Mouse (Mus musculus): ENCODE results near the gene Edar. TPM values are rescaled to one million over a fixed set of nuclear protein-coding genes. Genes with fewer than 3 reads are reported as not detected.

Gene Edar
- total RNA-seq, 2 experiments from 2014 or later, result 0.14 TPM; not detected in 1

DNA sequence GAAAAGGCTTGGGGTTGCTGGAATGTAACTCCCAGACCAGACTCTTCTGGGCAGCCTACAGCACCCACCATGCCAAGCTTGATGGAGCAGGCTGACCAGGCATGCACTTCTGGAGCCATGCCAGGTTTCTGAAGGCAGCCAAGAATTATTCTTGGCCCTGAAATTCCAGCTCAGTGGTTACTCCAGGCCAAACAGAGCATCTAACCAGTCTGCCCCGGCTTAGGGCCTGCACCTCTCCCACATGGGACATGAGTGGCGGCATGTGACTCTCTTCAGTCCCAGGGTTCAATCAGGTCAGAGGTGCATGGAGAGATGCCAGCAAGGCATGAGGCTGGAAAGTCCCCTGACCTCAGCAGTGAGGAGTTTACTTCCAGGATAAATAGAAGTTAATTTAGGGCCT lies 70.7 kb downstream of the Edar start:
- DNase-seq (ENCODE audit: low spot score), result peak; percentile 92

DNA sequence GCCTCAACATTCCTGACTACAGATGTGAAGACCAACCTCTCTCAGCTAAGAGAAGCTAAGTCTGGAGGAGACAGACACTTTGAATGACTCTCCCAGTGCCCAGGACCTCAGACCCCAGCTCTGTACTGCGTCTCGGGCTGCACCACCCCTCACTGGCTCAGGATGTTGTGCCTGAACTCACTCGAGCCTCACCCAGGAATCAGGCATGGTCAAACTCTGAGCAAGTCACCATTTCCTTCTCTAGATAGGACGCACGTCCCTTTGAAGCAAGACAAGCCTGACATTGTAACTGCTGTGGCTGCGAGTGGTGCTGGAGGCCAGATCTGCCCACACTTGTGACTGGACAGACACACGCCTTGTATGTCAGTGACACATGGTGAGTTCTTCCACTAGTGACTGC lies 73.5 kb downstream of the Edar start:
- no peak for DNase-seq (ENCODE audit: low spot score)

DNA sequence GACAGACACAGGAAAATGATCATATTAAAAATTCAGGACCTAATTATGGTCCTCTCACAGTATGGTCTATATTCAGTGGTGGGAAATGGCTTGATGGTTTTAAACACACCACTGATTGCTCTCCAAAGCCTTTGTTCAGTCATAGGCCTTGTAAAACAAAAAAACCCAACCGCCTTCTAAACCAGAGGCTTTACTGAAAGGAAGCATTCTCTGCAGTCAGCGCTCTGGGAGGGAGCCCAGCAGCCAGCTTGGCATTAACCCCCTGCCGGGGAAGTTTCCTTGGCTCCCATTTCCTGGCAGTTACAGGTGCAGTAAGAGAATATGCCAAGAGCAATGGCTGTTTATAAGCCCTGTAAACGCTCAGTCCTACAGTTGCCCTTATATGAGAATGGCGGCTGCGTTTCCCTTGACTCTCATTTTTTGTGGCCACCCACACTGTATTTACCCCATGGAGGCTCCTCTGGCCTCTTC lies 74.0 kb downstream of the Edar start:
- DNase-seq (ENCODE audit: low spot score), result peak; percentile 65

DNA sequence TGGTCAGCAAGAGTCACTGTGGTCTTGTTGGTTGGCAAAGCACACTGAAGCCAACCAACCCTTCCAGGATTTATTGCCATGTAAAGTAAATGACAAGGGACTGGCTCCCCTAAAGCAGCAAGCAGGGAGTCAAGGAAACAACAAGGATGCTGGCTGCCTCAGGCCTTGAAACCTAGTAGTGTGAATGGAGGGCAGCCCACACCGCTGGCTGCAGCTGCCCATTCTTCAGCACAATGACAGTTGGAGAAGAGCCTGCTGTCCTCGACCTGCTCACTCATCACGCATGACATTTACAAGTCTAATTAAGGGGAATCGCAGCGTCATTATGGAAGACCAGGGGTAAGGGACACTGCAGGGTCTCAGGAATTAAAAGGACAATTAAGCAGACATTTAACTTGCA lies 74.5 kb downstream of the Edar start:
- DNase-seq (ENCODE audit: low spot score), result no peak

DNA sequence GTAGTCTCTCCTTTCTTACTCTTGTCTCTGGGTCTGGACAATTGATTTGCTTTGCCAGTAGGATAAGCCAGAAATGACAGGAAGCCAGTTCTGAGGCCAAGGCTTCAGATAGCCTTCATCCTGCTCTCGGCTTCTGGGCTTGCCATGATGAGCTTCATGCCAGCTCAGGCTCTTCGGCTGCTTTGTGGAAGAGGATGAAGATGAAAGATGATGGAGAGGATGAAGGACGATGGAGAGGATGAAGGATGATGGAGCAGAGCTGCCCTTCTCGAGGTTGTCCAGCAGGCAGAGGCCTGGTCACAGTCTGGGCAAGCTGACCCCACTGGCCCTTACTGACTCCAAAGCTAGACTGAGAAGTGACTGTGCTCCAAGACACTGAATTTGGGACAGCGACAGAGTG lies 75.3 kb downstream of the Edar start:
- no peak for DNase-seq (ENCODE audit: low spot score)

DNA sequence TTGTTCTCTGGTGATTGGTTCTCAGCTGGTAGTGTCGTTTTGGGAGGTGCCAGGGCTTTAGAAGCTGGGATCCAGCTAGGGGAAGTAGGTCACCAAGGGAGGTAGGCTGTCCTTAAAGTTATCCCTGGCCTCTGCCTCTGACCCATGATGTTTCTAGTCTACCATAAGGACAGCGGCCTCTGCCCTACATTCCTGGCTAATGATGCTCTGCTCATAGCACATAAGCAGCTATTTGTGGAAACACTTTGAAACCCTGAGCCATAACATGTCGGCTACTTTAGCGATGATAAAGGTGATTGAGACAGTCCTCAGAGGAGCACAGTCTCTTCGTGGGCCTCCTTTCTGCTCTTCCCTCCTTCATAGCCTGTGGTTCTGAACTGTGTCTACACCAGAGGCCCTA lies 79.6 kb downstream of the Edar start:
- DNase-seq (ENCODE audit: low spot score), result no peak

DNA sequence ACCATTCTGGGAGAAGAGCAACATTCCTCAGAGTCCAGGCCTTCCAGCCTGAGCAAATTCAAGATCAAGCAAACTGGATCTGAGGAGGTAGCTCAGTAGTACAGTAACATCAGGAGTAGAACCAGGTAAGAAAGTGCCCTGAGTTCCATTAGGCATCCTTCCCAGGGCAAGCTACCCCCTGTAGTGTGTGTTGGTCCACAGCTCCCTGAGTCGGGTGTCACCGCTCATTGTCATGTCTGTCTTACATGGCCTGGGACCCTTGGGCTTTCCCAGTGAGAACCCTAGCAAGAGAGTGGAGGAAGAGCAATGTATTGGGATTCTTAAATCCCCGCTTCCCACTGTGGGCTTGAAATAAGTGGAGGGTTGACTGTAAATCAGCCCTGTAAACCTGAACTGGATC lies 80.3 kb downstream of the Edar start:
- no peak for DNase-seq (ENCODE audit: low spot score)

DNA sequence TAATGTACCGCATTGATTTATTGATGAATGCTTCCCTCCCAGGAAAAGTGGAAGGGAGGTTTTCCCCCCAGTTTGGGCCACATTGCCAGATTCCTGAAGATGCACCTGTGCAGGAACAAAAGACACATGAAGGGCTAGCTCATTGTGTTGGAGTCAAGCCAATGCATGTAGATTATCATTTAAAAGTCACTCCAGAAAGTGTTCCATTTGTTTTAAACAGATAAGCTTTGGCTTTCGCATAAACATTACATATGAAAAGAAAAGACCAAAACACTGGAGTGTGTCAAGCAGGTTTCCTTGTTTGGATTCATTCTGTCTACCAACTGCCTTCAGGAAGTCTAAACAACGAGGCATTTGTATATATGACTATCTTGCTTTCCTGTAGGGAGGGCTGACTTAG lies 81.0 kb downstream of the Edar start:
- DNase-seq (ENCODE audit: low spot score), result no peak

DNA sequence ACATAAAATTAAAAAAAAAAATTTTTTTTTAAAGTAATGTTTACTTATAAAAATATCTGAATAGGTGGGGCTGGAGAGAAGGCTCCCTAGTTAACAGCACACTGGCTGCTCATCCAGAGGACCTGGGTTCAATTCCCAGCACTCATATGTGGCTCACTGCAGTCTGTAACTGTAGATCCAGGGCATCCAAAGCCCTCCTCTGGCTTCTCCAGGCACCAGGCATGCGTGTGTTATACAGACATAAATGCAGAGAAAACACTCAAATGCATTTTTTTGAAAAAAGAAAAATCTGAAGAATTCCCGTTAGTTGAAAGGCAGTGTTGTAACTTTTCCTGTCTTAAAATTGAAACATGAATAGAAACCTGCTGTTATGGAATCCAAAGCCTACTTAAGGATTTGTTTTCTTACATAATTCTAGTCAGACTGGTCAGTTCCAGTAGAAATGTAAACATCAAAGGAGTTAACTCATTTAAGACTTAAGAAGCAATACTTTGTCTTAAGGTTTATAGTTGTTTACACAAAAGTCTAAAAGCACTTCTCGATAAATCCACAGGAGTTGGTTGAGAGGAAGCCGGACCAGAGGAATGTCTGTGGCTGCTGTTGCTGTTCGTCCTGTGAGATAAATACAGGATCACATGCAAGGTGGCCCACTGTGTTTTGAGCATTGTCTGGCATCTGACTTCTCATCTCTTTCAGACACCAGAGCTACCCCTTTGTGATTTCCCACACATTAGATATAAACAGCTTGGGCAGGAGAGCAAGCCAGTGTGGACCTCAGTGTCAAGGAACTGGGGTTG lies 89.8 kb downstream of the Edar start:
- no peak for DNase-seq (ENCODE audit: low spot score)

DNA sequence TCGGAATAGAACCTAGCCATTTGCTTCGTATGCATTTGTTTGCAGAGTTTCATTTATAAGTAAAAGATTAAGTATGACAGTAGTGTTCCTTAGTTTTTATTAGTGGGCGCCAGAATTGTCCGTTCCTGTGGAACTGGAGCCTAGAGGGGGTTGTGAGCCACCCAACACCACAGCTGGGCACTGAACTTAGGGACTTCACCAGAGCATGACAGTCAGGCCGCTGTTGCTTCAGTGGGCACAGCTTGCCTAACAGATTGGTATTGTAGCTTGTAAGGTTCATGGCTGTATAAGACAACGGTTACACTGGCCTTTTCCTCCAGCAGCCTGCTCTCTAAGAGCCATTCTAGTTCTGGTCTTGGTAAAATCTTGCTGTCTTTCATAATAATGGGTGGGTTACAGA lies 114.9 kb downstream of the Edar start:
- no peak for DNase-seq (ENCODE audit: low spot score)

DNA sequence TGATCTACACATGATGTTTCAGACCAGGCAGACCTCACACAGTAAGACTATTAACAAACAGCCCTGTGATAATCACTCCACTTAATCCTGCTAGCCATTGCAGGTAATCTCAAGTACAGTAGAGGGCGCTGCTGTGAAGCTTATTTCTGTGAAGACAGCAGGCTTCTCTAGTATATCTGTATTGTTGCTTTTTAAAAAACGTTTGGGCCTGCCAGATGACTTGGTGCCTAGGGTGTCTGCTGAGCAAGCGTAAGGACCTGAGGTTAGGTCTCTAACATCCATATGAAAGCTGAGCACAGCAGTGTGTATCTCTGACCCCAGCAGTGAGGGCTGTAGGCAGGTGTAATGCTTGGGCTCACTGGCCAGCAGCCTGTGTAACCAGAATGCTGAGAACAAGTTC lies 115.6 kb downstream of the Edar start:
- DNase-seq (ENCODE audit: low spot score), result peak; percentile 27

DNA sequence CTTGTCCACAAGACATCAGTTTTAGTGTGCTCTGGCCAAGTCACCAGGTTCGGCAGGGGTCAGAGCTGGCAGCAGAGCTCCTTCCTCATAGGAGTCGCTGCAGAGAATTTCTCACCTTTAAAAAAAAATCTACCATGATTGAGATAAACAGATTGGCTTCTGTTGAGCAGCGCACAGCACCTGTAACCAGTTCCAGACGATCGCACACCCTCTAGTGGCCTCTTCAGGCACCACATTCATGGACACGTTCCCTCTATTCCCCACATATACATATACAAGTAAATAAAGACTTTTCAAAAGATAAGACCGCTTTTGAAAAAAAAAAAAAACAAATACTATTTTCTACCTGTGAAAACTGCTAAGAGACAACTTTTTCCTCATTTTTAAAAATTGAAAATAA lies 116.4 kb downstream of the Edar start:
- DNase-seq (ENCODE audit: low spot score), result peak; percentile 44

DNA sequence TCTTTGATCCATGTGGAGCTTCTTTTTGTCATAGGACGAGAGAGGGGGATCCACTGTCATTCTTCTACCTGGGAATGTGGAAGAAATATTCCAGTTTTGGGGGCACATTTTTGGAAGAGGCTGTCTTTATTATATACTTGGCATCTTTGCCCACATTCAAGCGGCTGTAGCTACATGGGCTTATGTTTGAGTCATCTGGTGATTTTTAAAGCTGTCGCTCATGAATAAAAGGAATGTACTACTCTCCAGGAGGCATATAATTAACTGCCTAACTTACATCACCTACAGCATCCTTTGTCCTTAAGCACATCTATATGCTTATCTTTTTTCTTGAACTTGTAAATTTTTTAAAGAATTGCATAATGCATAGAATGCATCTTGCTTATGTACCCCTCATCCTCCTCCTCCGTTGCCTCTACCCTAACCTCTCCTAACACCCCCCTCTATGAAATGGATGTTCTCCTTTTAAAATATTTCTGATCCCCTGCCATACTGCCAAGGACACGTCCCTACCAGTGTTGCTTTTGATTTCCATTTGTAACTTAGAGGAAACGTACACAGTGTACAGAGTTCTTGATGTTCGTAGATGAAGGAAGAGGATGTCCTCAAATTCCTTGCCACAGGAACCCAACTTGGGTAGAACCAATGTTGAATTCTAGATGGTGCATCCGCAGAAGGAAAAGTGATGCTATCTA lies 120.6 kb downstream of the Edar start:
- DNase-seq (ENCODE audit: low spot score), result no peak

Other genes with a start within 250 kb of the Edar start
- gene Ranbp2, start 228.7 kb downstream of the Edar start, total RNA-seq (2021), result 10 to 100 TPM; 42.0 to 47.0 TPM
- gene Ccdc138, start 177.7 kb downstream of the Edar start, total RNA-seq (2021), result under 1 TPM; 0.17 to 0.23 TPM
- not detected for gene Gm17542, start 42.6 kb upstream of the Edar start, total RNA-seq (2021)
- gene Sh3rf3, start 137.7 kb upstream of the Edar start, total RNA-seq (2021), result under 1 TPM; 0.41 to 0.64 TPM

Data from gastrocnemius, adult 18-20 months (tissue).